Mouse (Mus musculus): Measurements from ENCODE around the gene Cops9.

Cops9 gene

GRCm38 (mm10) chr1:92648673-92649072 is 6.9 kb upstream of the Cops9 start, which contains the start of gene Otos:
Gene Otos, minus strand, starts transcription at chr1:92648841.
- POLR2A ChIA-PET: interaction anchor here in 1 of 4 experiments (0.9 to 1.6 kb wide), 5 partner anchors 175 to 286 kb away, joined by 3 to 11 read pairs (median 6); partner anchors contain the start of genes Gpc1 and Ndufa10

DNA sequence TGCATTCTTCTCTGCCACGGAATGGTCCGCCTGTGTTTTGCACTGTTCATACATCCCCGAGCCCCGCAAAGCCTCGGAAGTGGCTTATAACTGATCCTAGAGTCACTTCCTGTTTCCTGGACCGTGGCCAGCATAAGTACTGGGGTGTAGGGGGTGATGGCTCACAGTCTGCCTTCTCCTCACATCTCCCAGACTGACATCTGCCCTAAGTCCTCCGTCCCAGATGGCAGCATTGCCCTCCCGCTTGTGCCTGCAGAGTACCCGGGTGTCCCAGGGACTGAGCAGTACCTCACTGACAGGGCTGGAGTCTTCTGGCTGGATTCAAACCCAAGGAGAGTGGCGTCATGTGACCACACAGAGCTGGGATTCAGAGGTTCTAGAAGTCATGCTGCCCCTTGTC is 6.4 kb upstream of the Cops9 start:
- ChIA-PET CTCF (interaction anchor here (0.5 to 3.9 kb wide), 78 partner anchors 8 to 1430 kb away, joined by 3 to 68 read pairs (median 4); partner anchors contain the start of genes Dusp28 (in 2 of the 4), Gpc1 (in 2 of the 4), Gpr35 (in 2 of the 4) and Ndufa10 (in 2 of the 4)), POLR2A (interaction anchor here in 1 of 4 experiments (0.9 to 1.6 kb wide), 5 partner anchors 174 to 286 kb away, joined by 3 to 11 read pairs (median 6); partner anchors contain the start of genes Gpc1 and Ndufa10)

More at GRCm38 (mm10) chr1:92648673-92649072, 6.9 kb upstream of the Cops9 start, which contains the start of gene Otos:
- CTCF ChIA-PET: interaction anchor here (0.5 to 3.9 kb wide), 84 partner anchors 8 to 1430 kb away, joined by 3 to 68 read pairs (median 4); partner anchors contain the start of genes Dusp28 (in 2 of the 4), Gpc1 (in 2 of the 4), Gpr35 (in 2 of the 4) and Ndufa10 (in 2 of the 4)

DNA sequence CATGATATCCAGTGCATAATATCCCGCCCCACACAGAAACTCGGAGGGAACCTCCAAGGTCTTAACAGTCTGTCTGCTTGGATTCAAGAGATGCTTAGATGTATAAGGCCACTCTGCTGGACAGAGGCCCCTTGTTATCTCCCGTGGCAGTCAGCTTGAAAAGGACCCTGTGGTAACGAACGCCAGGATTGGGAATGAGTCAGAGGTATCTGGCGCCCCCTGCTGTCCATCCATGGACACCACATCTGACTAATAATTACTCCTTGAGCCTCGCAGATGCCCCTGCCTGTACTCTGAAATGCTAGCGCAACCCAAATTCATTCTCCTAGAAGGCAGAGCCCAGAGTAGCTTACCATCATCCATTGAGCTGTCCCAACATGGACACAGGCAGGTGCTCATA is 6.0 kb upstream of the Cops9 start:
- ChIA-PET POLR2A (no interaction called here), CTCF (interaction anchor here (0.6 to 3.9 kb wide), 33 partner anchors 8 to 774 kb away, joined by 3 to 68 read pairs (median 5); partner anchors contain the start of genes Dusp28 (in 2 of the 4), Gpc1 (in 2 of the 4), Gpr35 (in 1 of the 4) and Ndufa10 (in 1 of the 4))

DNA sequence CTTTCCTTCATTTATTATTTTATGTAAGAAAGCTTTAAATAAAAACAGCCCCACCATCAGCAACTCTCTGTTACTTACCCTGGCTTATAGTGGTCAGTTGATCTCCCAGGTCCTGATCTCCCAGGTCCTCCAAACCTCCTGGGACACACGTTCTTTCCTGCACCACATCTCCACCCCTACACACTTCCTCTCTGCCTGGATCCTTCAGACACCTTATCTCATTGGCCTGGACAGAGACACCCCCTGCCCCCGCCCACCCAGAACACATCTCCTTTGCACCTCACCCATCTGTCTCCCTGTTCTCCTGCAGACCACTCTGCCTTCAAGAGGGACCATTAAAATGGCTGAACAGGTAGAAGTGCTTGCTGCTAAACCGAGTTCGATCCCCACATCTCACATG is 5.2 kb upstream of the Cops9 start:
- CTCF ChIA-PET: interaction anchor here in 3 of 4 experiments (0.6 to 3.9 kb wide), 17 partner anchors 9 to 769 kb away, joined by 3 to 68 read pairs (median 5); partner anchors contain the start of genes Gpc1 (in 2 of the 3), Dusp28 (in 1 of the 3) and Ndufa10 (in 1 of the 3)
- POLR2A ChIA-PET: no interaction called here

DNA sequence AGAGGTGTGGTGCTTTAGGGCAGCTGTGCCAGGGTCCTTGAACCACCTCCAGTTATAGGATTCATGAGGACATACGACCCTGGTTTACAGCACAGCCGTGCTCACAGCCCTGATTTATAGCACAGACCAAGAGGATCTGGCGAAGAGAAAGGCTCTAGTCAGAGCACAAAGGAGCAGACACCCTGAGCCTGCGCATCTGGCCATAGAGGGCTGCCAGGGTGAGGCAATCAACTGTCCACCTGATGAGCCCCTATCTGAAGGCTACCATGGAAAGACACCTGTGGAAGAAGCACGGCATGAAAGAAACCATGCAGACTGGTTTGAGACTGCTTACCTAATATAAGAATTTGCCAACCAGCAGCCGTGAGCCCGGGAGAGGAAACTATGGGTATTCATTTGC is 4.8 kb upstream of the Cops9 start:
- CTCF ChIA-PET: no interaction called here
- POLR2A ChIA-PET: no interaction called here

DNA sequence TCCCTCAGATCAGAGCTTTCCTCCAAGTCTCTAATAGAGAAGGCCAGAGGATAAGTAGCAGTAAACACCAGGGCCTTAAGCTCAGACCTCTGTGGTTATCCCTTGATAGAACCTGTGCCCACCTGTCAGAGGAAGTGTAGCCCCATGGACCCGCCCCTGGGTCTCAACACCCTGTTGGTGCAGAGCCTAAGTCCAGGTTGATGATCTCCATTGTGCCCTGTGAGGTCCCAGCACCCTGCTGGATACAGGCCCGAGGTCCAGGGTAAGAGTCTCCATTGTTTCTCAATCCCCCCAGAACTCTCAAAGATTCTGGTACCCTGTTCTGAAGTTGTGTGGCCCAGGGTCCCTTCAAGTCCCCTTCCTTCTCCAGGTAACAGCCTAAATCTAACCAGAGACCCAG is 4.3 kb upstream of the Cops9 start:
- POLR2A ChIA-PET: no interaction called here

GRCm38 (mm10) chr1:92644916-92645315 is 3.1 kb upstream of the Cops9 start:
- ChIA-PET POLR2A (no interaction called here), CTCF (no interaction called here)

More for the DNA sequence above, 4.3 kb upstream of the Cops9 start:
- CTCF ChIA-PET: no interaction called here

DNA sequence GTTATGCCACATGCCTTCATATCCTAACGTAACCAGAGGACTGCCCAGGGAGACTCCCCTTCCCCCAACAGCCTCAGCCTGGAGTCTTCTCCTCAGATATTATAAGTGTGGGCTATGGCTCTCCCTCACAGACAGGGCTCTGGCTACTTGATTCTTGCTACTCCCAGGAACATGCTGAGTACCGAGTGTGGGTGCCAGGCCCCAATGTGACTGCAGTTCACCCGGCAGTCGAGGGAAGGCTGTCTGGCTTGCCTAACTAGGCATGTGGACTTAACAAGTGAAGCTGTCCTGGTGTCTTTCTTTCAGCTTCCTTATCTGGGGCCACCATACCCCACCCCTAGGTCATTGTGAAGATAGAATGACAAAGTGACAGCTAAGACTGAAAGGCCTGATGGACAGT is 1.9 kb upstream of the Cops9 start:
- ChIA-PET POLR2A (no interaction called here), CTCF (no interaction called here)

DNA sequence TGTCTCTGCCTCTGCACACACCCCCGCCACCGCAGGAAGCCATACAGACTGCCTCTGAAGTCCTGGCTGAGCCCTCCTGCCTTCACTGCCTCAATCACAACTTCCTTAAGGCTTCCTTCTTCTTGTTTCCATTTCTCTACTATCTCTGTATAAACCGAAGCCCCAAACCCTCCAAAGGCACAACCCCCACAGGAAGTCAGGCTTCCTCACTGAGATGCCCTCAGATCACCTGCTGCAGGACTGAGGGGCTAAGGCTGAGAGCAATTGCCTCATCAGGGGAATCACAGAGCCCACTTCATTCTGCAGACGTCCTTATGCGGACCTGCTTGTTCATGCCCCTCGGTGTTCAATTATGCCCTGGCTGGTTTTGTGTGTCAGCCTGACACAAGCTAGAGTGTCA is 1.4 kb downstream of the Cops9 start:
- POLR2A ChIA-PET: interaction anchor here in 2 of 4 experiments (0.6 to 2.7 kb wide), 4 partner anchors 15 to 755 kb away, joined by 3 to 10 read pairs (median 3); partner anchors contain the start of gene Ndufa10 (in 2 of the 2)
- CTCF ChIA-PET: interaction anchor here in 2 of 4 experiments (0.8 to 1.6 kb wide), 3 partner anchors 8 to 56 kb away, joined by 3 to 5 read pairs (median 3); partner anchors contain the start of gene Otos (in 1 of the 2)

DNA sequence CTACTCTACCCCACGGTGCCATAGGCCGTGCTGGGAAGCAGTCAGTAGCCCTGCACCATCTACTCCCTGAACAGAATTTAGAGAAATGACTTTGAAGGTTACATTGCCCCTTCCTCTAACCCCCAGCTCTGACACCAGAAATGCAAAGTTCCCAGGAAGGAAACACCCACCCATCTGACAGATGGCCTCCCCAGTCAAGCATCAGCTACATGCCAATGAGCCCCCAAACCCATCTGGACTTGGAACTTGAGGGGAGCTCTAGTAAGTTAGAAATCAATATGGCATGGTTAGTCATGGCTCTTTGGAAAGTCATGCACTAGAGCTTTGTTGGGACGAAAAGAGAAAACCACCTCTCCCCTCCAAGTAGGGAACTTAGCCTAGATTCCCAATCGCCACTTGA is 3.0 kb downstream of the Cops9 start:
- POLR2A ChIA-PET: no interaction called here
- CTCF ChIA-PET: interaction anchor here in 3 of 4 experiments (0.6 to 1.6 kb wide), 4 partner anchors 9 to 110 kb away, joined by 4 to 6 read pairs (median 4); partner anchors contain the start of gene Otos (in 2 of the 3)

- POLR2A ChIA-PET: no interaction called here
- CTCF ChIA-PET: interaction anchor here (0.6 to 1.6 kb wide), 5 partner anchors 9 to 110 kb away, joined by 4 to 6 read pairs (median 4); partner anchors contain the start of gene Otos (in 2 of the 4)
These were observed 3.6 kb downstream of the Cops9 start for GRCm38 (mm10) chr1:92638181-92638580.

- ChIA-PET CTCF (interaction anchor here in 3 of 4 experiments (0.6 to 1.6 kb wide), 4 partner anchors 10 to 12 kb away, joined by 4 to 6 read pairs (median 4); partner anchors contain the start of gene Otos (in 2 of the 3)), POLR2A (no interaction called here)
These were observed 4.1 kb downstream of the Cops9 start for GRCm38 (mm10) chr1:92637501-92638172.

- ChIA-PET POLR2A (interaction anchor here in 1 of 4 experiments (1.0 kb wide), 1 partner anchor 161 kb away, joined by 3 read pairs; no protein-coding TSS in a partner anchor), CTCF (interaction anchor here in 2 of 4 experiments (0.5 to 1.1 kb wide), 2 partner anchors 12 to 161 kb away, joined by 4 to 5 read pairs; partner anchors contain the start of gene Otos (in 1 of the 2))
These were observed 5.1 kb downstream of the Cops9 start for GRCm38 (mm10) chr1:92636676-92637075.

GRCm38 (mm10) chr1:92636015-92636414 is 5.8 kb downstream of the Cops9 start:
- ChIA-PET POLR2A (interaction anchor here in 1 of 4 experiments (1.0 kb wide), 1 partner anchor 162 kb away, joined by 3 read pairs; no protein-coding TSS in a partner anchor), CTCF (interaction anchor here in 2 of 4 experiments (0.6 to 1.1 kb wide), 2 partner anchors 13 to 115 kb away, joined by 4 to 7 read pairs; partner anchors contain the start of gene Otos (in 1 of the 2))

GRCm38 (mm10) chr1:92634976-92635599 is 6.7 kb downstream of the Cops9 start:
- ChIA-PET POLR2A (interaction anchor here in 1 of 4 experiments (0.6 to 1.2 kb wide), 2 partner anchors 198 to 222 kb away, joined by 3 to 4 read pairs; no protein-coding TSS in a partner anchor), CTCF (interaction anchor here in 1 of 4 experiments (0.5 to 1.7 kb wide), 2 partner anchors 14 to 113 kb away, joined by 5 to 7 read pairs; partner anchors contain the start of gene Otos)

DNA sequence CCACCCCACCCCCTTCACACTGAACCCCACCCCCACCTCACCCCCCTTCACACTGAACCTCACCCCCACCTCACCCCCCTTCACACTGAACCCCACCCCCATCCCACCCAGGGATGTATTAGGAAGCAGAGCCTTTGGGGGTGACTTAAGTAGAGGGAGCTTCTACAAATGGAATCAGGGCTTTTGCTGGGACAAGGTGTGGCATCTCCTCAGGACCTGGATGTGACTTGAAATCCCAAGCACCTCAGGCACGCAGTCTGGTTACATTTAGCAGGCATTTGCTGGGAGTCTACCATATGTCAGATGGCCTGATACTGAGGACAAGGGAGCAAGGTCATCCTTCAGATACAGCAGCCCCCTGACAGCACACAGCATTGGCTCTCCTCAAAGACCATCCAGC is 7.2 kb downstream of the Cops9 start:
- ChIA-PET CTCF (interaction anchor here in 2 of 4 experiments (0.8 to 1.7 kb wide), 3 partner anchors 14 to 672 kb away, joined by 3 to 5 read pairs (median 5); partner anchors contain the start of gene Otos (in 1 of the 2)), POLR2A (interaction anchor here in 1 of 4 experiments (0.6 to 1.2 kb wide), 2 partner anchors 198 to 222 kb away, joined by 3 to 4 read pairs; no protein-coding TSS in a partner anchor)

DNA sequence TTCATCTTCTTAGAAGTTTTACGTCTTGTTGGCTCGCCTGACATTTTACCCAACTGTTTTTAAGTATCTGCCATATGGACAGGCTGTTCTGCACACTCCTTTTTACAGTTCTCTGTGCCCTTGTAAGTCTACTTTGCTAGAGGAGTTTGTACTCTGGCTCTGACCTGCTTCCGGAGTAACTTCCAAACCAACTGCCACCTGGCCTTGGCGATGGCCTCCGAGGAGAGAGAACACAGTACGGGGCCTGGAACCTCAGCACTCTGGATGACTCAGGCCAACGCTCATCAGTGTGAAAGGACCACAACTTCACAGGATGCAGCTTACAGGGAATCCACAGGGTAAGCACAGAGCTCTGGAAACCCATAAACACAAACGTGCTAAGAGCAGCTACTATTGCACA is 8.1 kb downstream of the Cops9 start:
- POLR2A ChIA-PET: no interaction called here
- CTCF ChIA-PET: interaction anchor here in 3 of 4 experiments (0.6 to 1.7 kb wide), 6 partner anchors 8 to 671 kb away, joined by 3 to 5 read pairs (median 4); partner anchors contain the start of genes Otos (in 2 of the 3) and Cops9 (in 1 of the 3)

- CTCF ChIA-PET: interaction anchor here in 3 of 4 experiments (0.7 to 1.2 kb wide), 7 partner anchors 8 to 114 kb away, joined by 3 to 5 read pairs (median 3); partner anchors contain the start of genes Otos (in 2 of the 3) and Cops9 (in 1 of the 3)
- POLR2A ChIA-PET: interaction anchor here in 2 of 4 experiments (0.5 to 1.0 kb wide), 2 partner anchors 9 to 234 kb away, joined by 3 to 7 read pairs; partner anchors contain the start of gene Cops9 (in 1 of the 2)
These were observed 8.8 kb downstream of the Cops9 start for GRCm38 (mm10) chr1:92632948-92633347.
